Mouse (Mus musculus) heart, embryonic 15.5 days (tissue): ENCODE measurements around the gene Glce. TPM values are rescaled to one million over a fixed set of nuclear protein-coding genes. Genes with fewer than 3 reads are reported as not detected.

Experiments
- ATAC-seq: fragments of 200-750 bp; cut with Nextera tagmentation; replicated peaks from 2 replicates; pipeline ENCODE4 v1.8.0; 2017; ENCODE audit warnings: low read depth, moderate TSS enrichment; ENCODE audit not compliant: insufficient number of reproducible peaks, insufficient read depth, low FRiP score
- H3K27ac ChIP-seq: fragments of 300-500 bp; sonication (generic); 2 replicates; pipeline ENCODE4 v1.5.1; 2015; ENCODE audit warnings: mild to moderate bottlenecking, inconsistent platforms
- H3K27me3 ChIP-seq: fragments of 300-500 bp; sonication (generic); 2 replicates; pipeline ENCODE4 v1.6.1; 2015; ENCODE audit warnings: inconsistent platforms
- H3K36me3 ChIP-seq: fragments of 300-500 bp; sonication (generic); 2 replicates; pipeline ENCODE4 v1.6.1; 2015; ENCODE audit warnings: mild to moderate bottlenecking, inconsistent platforms
- H3K4me1 ChIP-seq: fragments of 300-500 bp; sonication (generic); replicated peaks from 2 replicates; pipeline ENCODE4 v1.6.1; 2015; ENCODE audit warnings: inconsistent platforms
- H3K4me2 ChIP-seq: fragments of 300-500 bp; sonication (generic); 2 replicates; pipeline ENCODE4 v1.6.1; 2015; ENCODE audit warnings: inconsistent platforms, mild to moderate bottlenecking, moderate library complexity
- H3K4me3 ChIP-seq: fragments of 300-500 bp; sonication (generic); 2 replicates; pipeline ENCODE4 v1.5.1; 2015; ENCODE audit warnings: mild to moderate bottlenecking, inconsistent platforms
- H3K9ac ChIP-seq: fragments of 300-500 bp; sonication (generic); 2 replicates; pipeline ENCODE4 v1.6.1; 2015; ENCODE audit warnings: mild to moderate bottlenecking, inconsistent platforms
- H3K9me3 ChIP-seq: fragments of 300-500 bp; sonication (generic); replicated peaks from 2 replicates; pipeline ENCODE4 v1.6.1; 2016; ENCODE audit warnings: inconsistent platforms
- WGBS: fragments of 180-500 bp; shearing (Covaris S2); methylation state at CpG from one replicate; pipeline ENCODE4 v1.1.7; 2015; ENCODE audit warnings: mixed read lengths; 5-methylcytosine and 5-hydroxymethylcytosine counted together
- polyA plus RNA-seq: library from polyadenylated mRNA; unstranded; fragments of >200 nt; fragmentation: Nextera tagmentation; extraction: Ambion mirVana; gene quantifications from 2 replicates; pipeline ENCODE4 v1.2.1, GENCODE M21; 2015

Glce gene
- polyA plus RNA-seq, 1 experiment from 2014 or later, result 7.5 TPM

DNA sequence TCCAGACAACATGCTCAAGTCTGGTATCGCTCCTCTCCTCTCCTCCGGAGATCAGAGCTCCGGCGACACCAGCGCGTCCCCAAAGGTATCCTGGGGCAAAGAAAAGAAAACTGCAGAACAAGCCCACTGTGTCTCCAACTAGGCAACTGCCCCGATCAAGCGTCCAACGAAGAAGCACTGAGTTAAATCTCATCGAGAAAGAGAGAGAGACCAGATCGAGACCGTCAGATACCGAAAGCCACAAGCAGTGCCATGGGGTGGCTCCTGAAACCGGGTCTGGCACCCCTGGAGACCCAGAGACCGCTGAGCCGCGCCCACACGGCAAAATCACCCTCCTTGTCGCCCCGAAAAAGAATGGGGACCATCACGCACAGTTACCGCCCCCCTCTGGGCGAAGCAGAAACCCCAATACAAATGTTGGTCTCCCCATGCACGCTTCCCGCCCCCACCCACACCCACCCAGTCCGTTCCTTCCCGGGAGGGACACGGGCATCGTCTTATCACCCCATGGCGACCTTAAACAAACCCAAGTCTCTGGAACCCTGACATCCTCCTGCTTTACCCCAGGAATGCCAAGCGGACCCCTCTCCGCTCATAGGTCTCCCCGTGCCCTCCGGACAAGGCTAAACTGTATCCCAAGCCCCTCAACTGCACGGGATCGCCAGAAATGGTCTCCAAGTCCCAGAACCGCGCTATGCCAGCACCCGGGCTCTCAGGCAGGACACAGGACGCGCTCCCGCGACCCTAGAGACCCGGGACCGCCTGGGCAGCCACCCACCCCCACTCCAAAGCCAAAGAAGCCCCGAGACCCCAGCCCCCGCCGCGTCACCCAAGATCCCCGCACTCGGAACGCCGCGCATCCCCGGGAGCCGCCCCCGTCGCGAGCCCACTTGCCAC lies 656 bp downstream of the Glce start:
- no peaks in the 10 kb centered on the region for H3K9me3 ChIP-seq
- H3K4me2 ChIP-seq, result peak overlapping the region; percentile 96
- WGBS, result under 1% methylated on average over 58 of the region's 59 CpGs
- peak overlapping the region; percentile 98 for H3K4me3 ChIP-seq
- no peaks in the 10 kb centered on the region for H3K27me3 ChIP-seq
- no peaks in the 10 kb centered on the region for H3K36me3 ChIP-seq
- peak; percentile 11 for ATAC-seq
- H3K27ac ChIP-seq, result peak overlapping the region; percentile 92
- H3K4me1 ChIP-seq, result peaks cover 5% of the 10 kb centered on the region
- H3K9ac ChIP-seq, result peak overlapping the region; percentile 97

DNA sequence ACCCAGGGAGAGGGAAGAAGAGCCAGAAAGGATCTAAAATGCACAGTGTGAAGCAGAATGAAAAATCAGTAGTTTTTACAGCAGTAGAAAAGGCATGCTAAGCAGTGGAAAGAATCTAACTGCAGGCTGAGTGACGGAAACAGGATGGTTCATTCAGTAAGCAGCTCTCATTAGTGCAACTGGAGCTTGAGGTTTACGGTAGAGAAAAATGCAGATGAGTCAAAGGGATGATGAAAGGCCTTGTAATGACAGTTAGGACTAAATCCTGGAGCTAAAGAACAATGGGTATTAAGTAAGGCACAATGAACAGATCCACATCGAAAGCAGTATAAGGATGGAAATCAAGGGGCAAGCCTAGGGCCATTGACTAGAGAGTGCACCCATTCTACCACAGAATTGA lies 3.7 kb downstream of the Glce start:
- Histone ChIP-seq H3K4me1 (peaks cover 5% of the 10 kb centered on the region), H3K9me3 (no peaks in the 10 kb centered on the region), H3K4me2 (no peak overlapping the region), H3K27me3 (no peaks in the 10 kb centered on the region), H3K27ac (no peak overlapping the region), H3K4me3 (no peak overlapping the region), H3K9ac (no peak overlapping the region), H3K36me3 (no peaks in the 10 kb centered on the region)
- no peak for ATAC-seq
- WGBS, result 68% methylated on average over 3 of the region's 3 CpGs

DNA sequence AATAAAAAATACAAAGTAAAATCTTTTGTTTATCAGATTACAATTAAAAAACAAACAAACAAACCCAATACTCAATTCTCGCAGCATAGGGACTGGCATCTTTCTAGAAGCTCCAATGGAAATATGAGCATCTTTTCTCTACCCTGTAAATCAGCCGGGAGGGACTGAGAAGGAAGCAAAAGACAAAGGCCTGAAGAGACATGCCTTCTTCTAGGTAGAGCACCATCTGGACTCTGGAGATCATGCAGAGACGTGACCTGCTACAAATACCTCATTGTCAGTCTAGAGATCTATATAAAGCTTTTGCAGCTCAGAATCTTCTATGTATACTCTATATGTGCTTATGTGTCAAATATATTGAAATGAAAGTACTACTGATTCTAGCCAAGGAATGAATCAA lies 6.6 kb downstream of the Glce start:
- Histone ChIP-seq H3K27me3 (no peaks in the 10 kb centered on the region), H3K27ac (no peak overlapping the region), H3K4me2 (no peak overlapping the region), H3K4me1 (no peaks in the 10 kb centered on the region), H3K4me3 (no peak overlapping the region), H3K36me3 (no peaks in the 10 kb centered on the region), H3K9me3 (no peaks in the 10 kb centered on the region), H3K9ac (no peak overlapping the region)
- no peak for ATAC-seq
- WGBS, result 75% methylated on average over 3 of the region's 3 CpGs

DNA sequence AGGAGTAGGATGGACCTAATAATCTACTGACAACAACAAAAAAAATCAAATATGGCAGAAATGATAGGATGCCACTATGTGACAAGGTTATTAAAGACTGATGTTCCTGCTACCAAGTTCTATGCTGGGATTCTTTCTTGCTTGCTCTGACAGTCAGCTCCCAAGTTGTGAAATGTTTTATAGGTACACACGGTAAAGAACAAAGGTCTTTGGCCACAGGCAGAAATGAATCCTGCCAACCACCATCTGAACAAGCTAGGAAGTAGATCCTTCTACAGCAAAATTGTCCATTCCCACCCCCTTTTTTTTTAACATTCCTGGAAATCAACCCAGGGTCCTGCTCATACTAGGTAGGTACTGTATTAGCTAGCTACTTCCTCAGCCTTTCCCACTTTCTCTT lies 25.9 kb downstream of the Glce start:
- H3K4me3 ChIP-seq, result no peak overlapping the region
- H3K36me3 ChIP-seq, result no peaks in the 10 kb centered on the region
- H3K4me2 ChIP-seq, result no peak overlapping the region
- H3K27ac ChIP-seq, result no peak overlapping the region
- no peak overlapping the region for H3K9ac ChIP-seq
- no peaks in the 10 kb centered on the region for H3K9me3 ChIP-seq
- ATAC-seq, result no peak
- 83% methylated on average over 1 of the region's 1 CpGs for WGBS
- no peaks in the 10 kb centered on the region for H3K4me1 ChIP-seq
- no peaks in the 10 kb centered on the region for H3K27me3 ChIP-seq

DNA sequence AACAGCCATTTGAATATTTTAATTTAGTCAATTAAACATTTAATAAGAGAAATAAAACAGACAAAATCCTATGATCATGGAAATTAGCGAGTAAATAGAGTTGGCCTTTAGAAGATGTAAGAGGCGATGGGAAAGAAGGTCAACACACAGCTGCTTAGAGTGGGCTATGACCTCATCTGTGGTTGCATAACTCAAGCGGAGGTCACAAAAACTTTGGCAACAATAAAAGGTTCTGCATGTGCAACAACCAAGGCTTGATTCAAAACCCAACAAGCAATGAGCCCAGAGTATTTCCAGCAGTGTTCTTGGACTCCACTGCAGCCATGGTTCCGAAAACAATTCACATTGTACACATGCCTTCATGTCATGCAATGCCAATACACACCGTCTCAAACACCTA lies 30.9 kb downstream of the Glce start:
- no peaks in the 10 kb centered on the region for H3K36me3 ChIP-seq
- H3K9me3 ChIP-seq, result no peaks in the 10 kb centered on the region
- H3K27ac ChIP-seq, result no peak overlapping the region
- WGBS, result 87% methylated on average over 5 of the region's 5 CpGs
- H3K4me1 ChIP-seq, result no peaks in the 10 kb centered on the region
- H3K4me2 ChIP-seq, result no peak overlapping the region
- no peak overlapping the region for H3K4me3 ChIP-seq
- ATAC-seq, result no peak
- H3K27me3 ChIP-seq, result no peaks in the 10 kb centered on the region
- no peak overlapping the region for H3K9ac ChIP-seq

DNA sequence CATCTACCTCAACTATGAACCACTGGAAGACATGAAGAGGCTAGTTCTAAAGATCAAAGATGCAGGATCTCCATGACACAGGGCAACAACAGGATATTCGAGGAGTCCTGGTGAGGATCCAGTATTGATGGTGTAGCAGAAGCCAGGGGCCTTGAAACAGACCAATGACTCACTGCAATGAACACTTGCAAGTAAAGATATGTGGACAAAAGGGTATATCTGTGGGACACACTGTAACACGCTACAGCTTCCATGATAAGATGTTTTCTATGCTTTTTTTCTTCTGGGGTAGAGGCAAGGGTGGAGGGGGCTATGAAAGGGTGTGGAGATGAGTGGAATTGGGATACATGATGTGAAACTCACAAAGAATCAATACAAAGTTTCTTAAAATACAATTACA lies 36.9 kb downstream of the Glce start:
- H3K27ac ChIP-seq, result no peak overlapping the region
- no peaks in the 10 kb centered on the region for H3K4me1 ChIP-seq
- no peaks in the 10 kb centered on the region for H3K36me3 ChIP-seq
- no peak for ATAC-seq
- no peak overlapping the region for H3K4me3 ChIP-seq
- H3K4me2 ChIP-seq, result no peak overlapping the region
- no peaks in the 10 kb centered on the region for H3K27me3 ChIP-seq
- no peak overlapping the region for H3K9ac ChIP-seq
- 66% methylated on average over 2 of the region's 2 CpGs for WGBS
- H3K9me3 ChIP-seq, result no peaks in the 10 kb centered on the region

DNA sequence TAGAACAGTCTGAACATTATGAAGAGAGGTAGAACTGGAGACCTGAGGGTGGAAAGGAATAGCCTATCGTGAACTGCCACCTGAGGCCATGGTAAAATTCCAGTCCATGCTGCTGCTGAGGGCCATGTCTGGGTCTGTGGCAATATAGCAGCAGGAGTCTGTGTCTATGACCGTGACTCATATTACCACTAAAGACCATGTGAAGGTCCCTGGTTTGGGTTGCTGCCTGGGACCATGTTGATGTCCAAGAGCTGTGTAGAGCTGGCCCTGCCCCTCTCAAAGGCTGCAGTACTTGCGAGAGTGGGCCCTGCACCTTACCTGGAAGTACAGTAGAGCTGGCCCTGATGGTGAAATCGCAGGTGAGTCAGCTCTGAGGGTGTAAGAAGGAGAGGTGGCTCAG lies 37.6 kb downstream of the Glce start:
- 90% methylated on average over 4 of the region's 4 CpGs for WGBS

DNA sequence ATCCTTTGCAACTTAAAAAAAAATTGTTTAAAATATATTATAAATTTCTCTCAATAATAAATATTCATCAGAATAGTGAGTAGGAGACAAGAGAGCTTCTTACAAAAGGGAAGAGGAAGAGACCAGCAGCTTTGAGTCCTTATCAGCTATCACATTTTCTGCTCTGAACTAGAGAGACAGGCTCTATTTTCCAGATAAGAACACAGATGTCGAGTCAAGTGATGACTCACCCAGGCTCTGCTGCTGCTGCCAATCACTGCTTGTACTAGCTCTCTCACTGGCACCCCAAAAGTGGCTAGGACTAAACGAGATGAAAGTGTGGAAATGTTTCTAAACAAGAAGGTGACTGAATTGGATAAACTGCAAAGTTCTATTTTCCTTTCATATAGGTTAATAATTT lies 39.5 kb downstream of the Glce start:
- H3K27ac ChIP-seq, result no peak overlapping the region
- no peaks in the 10 kb centered on the region for H3K36me3 ChIP-seq
- no peak overlapping the region for H3K9ac ChIP-seq
- no peaks in the 10 kb centered on the region for H3K9me3 ChIP-seq
- H3K4me1 ChIP-seq, result no peaks in the 10 kb centered on the region
- no peak overlapping the region for H3K4me2 ChIP-seq
- WGBS, result 9% methylated on average over 2 of the region's 2 CpGs
- no peak overlapping the region for H3K4me3 ChIP-seq
- no peaks in the 10 kb centered on the region for H3K27me3 ChIP-seq
- no peak for ATAC-seq

More for the DNA sequence above, 37.6 kb downstream of the Glce start:
- Histone ChIP-seq H3K4me1 (no peaks in the 10 kb centered on the region), H3K27me3 (no peaks in the 10 kb centered on the region), H3K9me3 (no peaks in the 10 kb centered on the region), H3K36me3 (no peaks in the 10 kb centered on the region), H3K4me2 (no peak overlapping the region), H3K9ac (no peak overlapping the region), H3K27ac (no peak overlapping the region), H3K4me3 (no peak overlapping the region)
- no peak for ATAC-seq

DNA sequence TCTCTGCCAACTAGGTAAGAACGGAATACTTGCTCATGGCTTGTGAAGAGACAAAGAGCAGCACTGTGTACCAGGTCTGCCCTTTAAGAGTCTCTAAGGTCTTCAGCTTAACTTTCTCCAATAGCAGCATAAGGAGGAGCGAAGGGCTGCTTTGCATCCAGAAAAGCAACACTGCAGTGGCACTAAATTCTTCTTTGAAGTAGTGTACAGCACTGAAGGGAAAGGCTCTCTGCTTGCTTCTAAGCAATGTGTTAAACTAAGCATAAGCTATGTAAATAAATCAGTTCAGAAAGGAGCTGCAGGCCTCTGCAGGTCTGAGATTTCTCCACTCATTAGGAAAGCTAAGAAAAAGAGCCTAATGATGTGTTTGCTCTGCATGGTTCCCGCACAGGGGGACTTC lies 40.9 kb downstream of the Glce start:
- Histone ChIP-seq H3K36me3 (no peaks in the 10 kb centered on the region), H3K27ac (no peak overlapping the region), H3K9ac (no peak overlapping the region), H3K4me3 (no peak overlapping the region), H3K9me3 (no peaks in the 10 kb centered on the region), H3K4me1 (no peaks in the 10 kb centered on the region), H3K4me2 (no peak overlapping the region), H3K27me3 (no peaks in the 10 kb centered on the region)
- ATAC-seq, result no peak
- 76% methylated on average over 3 of the region's 3 CpGs for WGBS

DNA sequence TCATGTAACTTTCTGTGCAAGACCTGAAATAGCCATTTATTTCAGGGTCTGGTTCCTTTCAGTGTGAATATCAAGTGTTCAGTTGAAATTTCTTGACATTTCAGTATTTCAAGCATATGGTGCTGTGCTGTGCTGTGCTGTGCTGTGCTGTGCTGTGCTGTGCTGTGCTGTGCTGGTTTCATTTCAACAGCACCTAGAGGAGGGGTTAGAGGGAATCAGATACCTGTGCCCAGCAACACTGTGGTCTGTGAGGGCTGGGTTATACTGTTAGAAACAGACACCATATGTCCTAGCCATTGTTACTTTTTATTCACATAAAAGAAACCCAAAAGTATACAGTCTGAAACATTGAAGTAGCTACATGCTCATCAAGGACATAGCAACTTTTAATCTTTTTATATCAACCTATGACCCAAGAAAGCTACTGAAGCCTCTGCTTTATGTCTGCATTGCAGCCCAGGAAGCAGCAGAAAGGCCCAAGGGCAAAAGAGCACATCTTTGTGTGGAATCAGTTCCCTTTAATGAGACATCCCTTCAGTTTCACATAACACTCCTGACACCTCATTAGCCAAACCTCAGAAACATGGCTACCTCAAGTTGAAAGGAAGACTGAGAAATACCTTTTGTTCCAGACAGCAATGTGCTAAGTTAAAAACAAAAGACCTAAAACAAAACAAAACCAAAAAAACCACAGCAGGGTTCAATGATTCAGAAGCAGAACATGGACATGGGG lies 42.3 kb downstream of the Glce start:
- no peak for ATAC-seq
- no peak overlapping the region for H3K4me3 ChIP-seq
- H3K4me2 ChIP-seq, result no peak overlapping the region
- H3K9me3 ChIP-seq, result no peaks in the 10 kb centered on the region
- H3K9ac ChIP-seq, result no peak overlapping the region
- no peaks in the 10 kb centered on the region for H3K36me3 ChIP-seq
- H3K4me1 ChIP-seq, result no peaks in the 10 kb centered on the region
- no peak overlapping the region for H3K27ac ChIP-seq
- H3K27me3 ChIP-seq, result no peaks in the 10 kb centered on the region

DNA sequence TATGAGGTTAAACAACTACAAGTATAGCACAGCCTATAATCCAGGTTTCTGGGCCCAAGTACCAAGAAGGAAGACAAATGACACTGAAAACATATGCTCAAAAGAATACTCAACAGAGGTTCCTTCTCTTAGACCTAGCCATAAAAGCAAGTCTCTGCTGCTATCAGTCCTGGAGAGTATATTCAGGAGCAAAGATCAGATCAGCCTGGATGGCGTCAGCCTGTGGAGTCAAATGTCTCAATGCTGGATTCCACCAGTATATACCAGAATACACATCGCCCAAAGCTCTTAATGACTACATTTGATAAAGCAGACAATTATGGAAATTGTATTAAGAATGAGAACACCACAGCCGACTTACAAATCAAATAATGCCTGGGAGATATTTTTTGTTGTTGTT lies 60.2 kb downstream of the Glce start:
- Histone ChIP-seq H3K4me3 (no peak overlapping the region), H3K27ac (no peak overlapping the region), H3K9me3 (no peaks in the 10 kb centered on the region), H3K36me3 (no peaks in the 10 kb centered on the region), H3K9ac (no peak overlapping the region), H3K4me2 (no peak overlapping the region), H3K27me3 (no peaks in the 10 kb centered on the region), H3K4me1 (peaks cover 3% of the 10 kb centered on the region; the same call in 1 of the 2 replicates)
- ATAC-seq, result no peak
- WGBS, result 88% methylated on average over 3 of the region's 3 CpGs

DNA sequence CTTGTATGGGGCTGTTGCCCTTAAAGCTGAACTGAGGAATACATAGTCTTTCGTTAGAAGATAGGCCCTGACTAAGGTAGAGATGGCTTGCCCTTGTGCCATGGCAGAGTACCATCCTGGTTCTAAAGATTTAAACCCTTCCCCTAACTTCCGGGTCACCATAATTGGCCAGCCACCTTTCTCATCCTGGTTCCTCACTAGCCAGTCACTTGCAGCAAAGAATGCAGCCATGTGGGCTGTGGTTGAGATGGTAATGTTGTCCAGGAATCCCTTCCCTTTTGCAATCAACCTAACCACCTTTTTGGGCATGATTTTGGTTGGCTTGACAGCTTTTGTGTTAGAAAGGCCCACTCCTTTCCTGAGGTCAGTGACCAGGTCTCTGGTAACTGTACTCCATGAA lies 62.0 kb downstream of the Glce start:
- no peak overlapping the region for H3K27ac ChIP-seq
- no peak overlapping the region for H3K4me2 ChIP-seq
- ATAC-seq, result no peak
- no peak overlapping the region for H3K9ac ChIP-seq
- H3K27me3 ChIP-seq, result no peaks in the 10 kb centered on the region
- H3K36me3 ChIP-seq, result no peaks in the 10 kb centered on the region
- no peak overlapping the region for H3K4me3 ChIP-seq
- H3K9me3 ChIP-seq, result no peaks in the 10 kb centered on the region
- peaks cover 3% of the 10 kb centered on the region; the same call in 1 of the 2 replicates for H3K4me1 ChIP-seq
- 86% methylated on average over 2 of the region's 2 CpGs for WGBS
